Mouse (Mus musculus) megakaryocyte, embryonic 14.5 days (primary cell): ENCODE measurements around the gene Ngly1. TPM values are rescaled to one million over a fixed set of nuclear protein-coding genes. Genes with fewer than 3 reads are reported as not detected.

Experiments used
- H3K27me3 ChIP-seq: replicated peaks from 2 replicates; pipeline ENCODE3; 2012; ENCODE audit warnings: inconsistent platforms
- H3K36me3 ChIP-seq: replicated peaks from 2 replicates; pipeline ENCODE3; 2012; ENCODE audit warnings: low read length, inconsistent platforms, mixed read lengths
- H3K4me1 ChIP-seq: 2 replicates; pipeline ENCODE4 v1.6.1; 2012; ENCODE audit warnings: inconsistent platforms
- H3K4me3 ChIP-seq: replicated peaks from 2 replicates; pipeline ENCODE3; 2012; ENCODE audit warnings: moderate library complexity, mild to moderate bottlenecking, inconsistent platforms
- H3K9me3 ChIP-seq: 2 replicates; pipeline ENCODE4 v1.6.1; 2012; ENCODE audit warnings: inconsistent platforms
- FLI1 ChIP-seq: IDR thresholded peaks from 2 replicates; pipeline ENCODE4 v1.6.1; 2012; ENCODE audit warnings: low read length, inconsistent platforms, mixed read lengths
- GATA1 ChIP-seq: IDR thresholded peaks from 3 replicates; pipeline ENCODE4 v1.6.1; 2012; ENCODE audit warnings: mixed read lengths, low read length, inconsistent platforms, borderline replicate concordance
- polyA plus RNA-seq: library from polyadenylated mRNA; stranded (reverse); fragments of >175 nt; gene quantifications from 2 replicates; pipeline ENCODE4 v1.2.3, GENCODE M21; 2012; ENCODE audit warnings: low replicate concordance; ENCODE audit not compliant: insufficient read depth

Ngly1 gene
- polyA plus RNA-seq, result 141 and 238 TPM in 2 replicates

DNA sequence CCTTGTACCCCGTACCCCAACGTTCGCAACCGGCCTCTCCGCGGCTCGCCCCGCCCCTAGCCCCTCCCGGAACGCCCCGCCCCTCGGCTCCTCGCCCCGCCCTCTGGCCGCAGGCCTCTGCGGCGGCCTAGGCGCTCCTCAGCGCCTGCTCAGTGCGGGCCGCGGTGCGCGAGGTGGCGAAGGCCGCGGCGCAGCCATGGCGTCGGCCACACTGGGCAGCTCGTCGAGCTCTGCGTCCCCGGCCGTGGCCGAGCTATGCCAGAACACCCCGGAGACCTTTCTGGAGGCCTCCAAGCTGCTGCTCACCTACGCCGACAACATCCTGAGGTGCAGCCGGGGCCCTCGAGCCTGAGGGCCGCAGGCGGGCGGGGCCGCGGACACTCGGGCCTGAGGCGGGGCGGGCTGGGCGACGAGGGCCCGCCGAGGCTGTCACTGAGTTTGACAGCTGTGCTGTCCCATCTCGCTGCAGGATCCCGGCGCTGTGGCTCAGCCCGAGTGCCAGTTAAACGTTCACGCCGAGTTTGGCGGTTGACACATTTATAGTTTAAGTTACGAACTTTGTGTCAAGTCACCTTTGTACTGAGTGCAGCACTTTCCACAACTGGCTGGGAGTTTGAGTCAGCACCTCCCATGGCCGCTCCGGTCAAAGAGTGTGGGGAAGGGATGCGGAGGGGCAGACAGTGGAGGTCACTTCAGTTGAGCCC lies at the start of gene Ngly1, which contains the start of gene Oxsm:
Gene Ngly1 (plus strand): TSS at position 110 of the 704 bp plus-strand sequence.
Gene Oxsm (minus strand): TSS at position 638 of the 704 bp plus-strand sequence.
- H3K4me1 ChIP-seq, result peaks cover 81% of the 10 kb centered on the region
- peak within 1 kb of the TSS; percentile 95 for H3K4me3 ChIP-seq
- no peaks in the 10 kb centered on the region for H3K27me3 ChIP-seq
- no peaks in the 10 kb centered on the region for H3K9me3 ChIP-seq
- H3K36me3 ChIP-seq, result peaks cover 17% of the 10 kb centered on the region
- no peak for TF ChIP-seq GATA1
- no peak for TF ChIP-seq FLI1

DNA sequence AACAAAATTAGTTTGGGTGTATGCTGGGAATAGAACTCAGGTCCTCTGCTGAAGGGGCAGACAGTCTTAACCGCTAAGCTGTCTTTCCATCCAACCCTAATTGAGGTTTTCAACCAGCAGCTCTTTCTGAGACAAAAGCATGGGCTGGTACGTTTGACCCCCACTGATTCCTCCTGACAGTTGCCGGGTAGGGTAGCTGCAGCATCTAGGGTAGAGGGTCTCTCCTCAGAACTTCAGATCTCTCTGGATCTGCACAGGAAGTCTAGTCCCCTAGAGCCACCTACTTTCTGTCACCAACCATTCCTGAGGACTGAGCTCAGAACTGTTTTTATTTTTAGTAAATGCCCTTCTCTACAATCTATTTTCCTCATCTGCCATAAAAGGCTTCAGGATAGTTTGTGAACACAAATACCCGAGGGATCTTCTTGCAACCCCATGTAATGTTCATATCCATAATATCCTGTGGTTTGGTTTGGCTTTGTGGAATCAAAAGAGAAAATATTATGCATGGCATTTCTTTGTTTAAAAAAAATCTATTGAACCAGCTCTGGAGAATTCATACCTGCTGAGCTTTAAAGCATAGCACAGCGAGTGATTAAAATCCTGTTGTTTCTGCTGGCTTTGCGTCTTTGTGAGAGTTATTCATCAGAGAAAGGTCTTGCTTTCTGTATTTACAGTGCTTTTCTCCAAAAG lies 48.7 kb upstream of the Ngly1 start:
- no peak for TF ChIP-seq FLI1
- no peak for TF ChIP-seq GATA1
- Histone ChIP-seq H3K4me1 (peaks cover 11% of the 10 kb centered on the region), H3K36me3 (no peaks in the 10 kb centered on the region), H3K9me3 (no peaks in the 10 kb centered on the region), H3K4me3 (no peak overlapping the region), H3K27me3 (no peaks in the 10 kb centered on the region)

- H3K36me3 ChIP-seq, result no peaks in the 10 kb centered on the region
- H3K4me3 ChIP-seq, result no peak overlapping the region
- peaks cover 11% of the 10 kb centered on the region for H3K4me1 ChIP-seq
- TF ChIP-seq GATA1 (no peak), FLI1 (no peak)
- no peaks in the 10 kb centered on the region for H3K9me3 ChIP-seq
- H3K27me3 ChIP-seq, result no peaks in the 10 kb centered on the region
Observed at GRCm38 (mm10) chr14:16200969-16201638, 48.0 kb upstream of the Ngly1 start.

GRCm38 (mm10) chr14:16201673-16202072 lies 47.4 kb upstream of the Ngly1 start:
- Histone ChIP-seq H3K27me3 (no peaks in the 10 kb centered on the region), H3K4me1 (peaks cover 11% of the 10 kb centered on the region), H3K9me3 (no peaks in the 10 kb centered on the region), H3K4me3 (no peak overlapping the region), H3K36me3 (no peaks in the 10 kb centered on the region)
- TF ChIP-seq FLI1, result no peak
- TF ChIP-seq GATA1, result no peak

DNA sequence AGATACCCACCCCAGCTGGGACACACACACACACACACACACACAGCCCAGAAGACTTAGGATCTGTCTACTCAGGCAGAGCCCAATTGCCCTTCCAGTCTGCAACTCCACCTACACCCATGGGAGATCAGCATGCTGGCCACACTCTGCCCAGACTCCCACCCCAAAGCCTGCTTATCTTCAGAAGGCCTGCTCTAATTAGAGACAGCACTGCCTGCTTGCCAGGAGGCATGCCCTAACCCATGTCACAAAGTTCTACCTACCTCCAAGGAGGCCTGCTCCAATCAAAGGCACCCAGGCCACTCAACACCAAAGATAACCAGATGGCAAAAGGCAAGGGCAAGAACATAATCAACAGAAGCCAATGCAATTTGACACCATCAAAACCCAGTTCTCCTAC lies 41.4 kb upstream of the Ngly1 start:
- no peak for TF ChIP-seq GATA1
- no peak for TF ChIP-seq FLI1
- Histone ChIP-seq H3K27me3 (no peaks in the 10 kb centered on the region), H3K4me1 (0 out of 2 replicates have a peak, but pooled peaks cover 4% of the 10 kb centered on the region), H3K9me3 (no peaks in the 10 kb centered on the region), H3K36me3 (no peaks in the 10 kb centered on the region), H3K4me3 (no peak overlapping the region)

DNA sequence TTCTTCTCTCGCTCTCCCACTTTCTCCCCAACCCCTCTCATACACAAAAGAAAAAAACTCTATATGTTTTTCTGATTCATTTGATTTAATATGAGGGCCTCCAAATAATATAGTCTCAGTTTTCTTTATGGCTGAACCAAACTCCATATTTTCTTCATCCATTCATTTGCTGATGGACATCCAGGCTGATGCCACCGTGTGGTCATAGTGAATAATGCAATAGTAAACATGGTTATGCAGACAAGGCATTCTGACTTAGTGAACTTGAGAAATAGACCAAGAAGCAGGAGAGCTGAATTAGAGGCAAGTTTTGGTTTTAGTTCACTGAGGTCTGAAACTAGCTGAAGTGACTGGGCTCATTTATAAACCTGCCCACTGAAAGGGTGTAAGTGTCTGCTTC lies 30.1 kb upstream of the Ngly1 start:
- no peaks in the 10 kb centered on the region for H3K9me3 ChIP-seq

GRCm38 (mm10) chr14:16229395-16229794 lies 19.7 kb upstream of the Ngly1 start:
- Histone ChIP-seq H3K36me3 (no peaks in the 10 kb centered on the region), H3K4me1 (peaks cover 8% of the 10 kb centered on the region), H3K27me3 (no peaks in the 10 kb centered on the region), H3K4me3 (no peak overlapping the region), H3K9me3 (peaks cover 12% of the 10 kb centered on the region)
- no peak for TF ChIP-seq GATA1
- no peak for TF ChIP-seq FLI1

More for the DNA sequence above, 30.1 kb upstream of the Ngly1 start:
- H3K4me3 ChIP-seq, result no peak overlapping the region
- no peaks in the 10 kb centered on the region for H3K4me1 ChIP-seq
- H3K36me3 ChIP-seq, result no peaks in the 10 kb centered on the region
- no peaks in the 10 kb centered on the region for H3K27me3 ChIP-seq
- TF ChIP-seq GATA1, result no peak

DNA sequence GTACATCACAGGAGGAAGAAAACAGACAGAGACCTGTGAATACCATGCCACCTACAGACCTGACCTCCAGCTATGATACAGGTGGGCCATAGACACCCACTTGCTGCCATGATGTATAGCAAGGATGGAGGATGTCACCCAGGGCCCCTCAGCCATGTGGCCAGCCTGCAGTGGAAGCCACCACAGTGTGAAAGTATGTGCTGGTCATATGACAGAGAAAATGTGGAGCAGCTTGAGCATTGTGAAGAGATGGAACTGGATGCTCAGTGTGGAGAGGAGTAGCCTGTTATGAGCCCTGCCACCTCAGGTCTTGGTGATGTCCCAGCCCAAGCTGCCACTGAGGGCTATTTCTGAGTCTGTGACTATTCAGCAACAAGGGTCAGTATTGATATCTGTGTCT lies 18.5 kb upstream of the Ngly1 start:
- Histone ChIP-seq H3K9me3 (peaks cover 10% of the 10 kb centered on the region), H3K27me3 (no peaks in the 10 kb centered on the region), H3K4me3 (no peak overlapping the region), H3K36me3 (no peaks in the 10 kb centered on the region), H3K4me1 (peaks cover 13% of the 10 kb centered on the region)
- TF ChIP-seq GATA1, result no peak
- no peak for TF ChIP-seq FLI1

GRCm38 (mm10) chr14:16233515-16233914 lies 15.6 kb upstream of the Ngly1 start:
- H3K27me3 ChIP-seq, result no peaks in the 10 kb centered on the region
- TF ChIP-seq FLI1 (no peak), GATA1 (no peak)
- H3K9me3 ChIP-seq, result peaks cover 15% of the 10 kb centered on the region
- peaks cover 13% of the 10 kb centered on the region for H3K4me1 ChIP-seq
- H3K4me3 ChIP-seq, result no peak overlapping the region
- H3K36me3 ChIP-seq, result peaks cover 12% of the 10 kb centered on the region
